ENCODE assay signal across 10 mouse cellular contexts in the genomic region with DNA sequence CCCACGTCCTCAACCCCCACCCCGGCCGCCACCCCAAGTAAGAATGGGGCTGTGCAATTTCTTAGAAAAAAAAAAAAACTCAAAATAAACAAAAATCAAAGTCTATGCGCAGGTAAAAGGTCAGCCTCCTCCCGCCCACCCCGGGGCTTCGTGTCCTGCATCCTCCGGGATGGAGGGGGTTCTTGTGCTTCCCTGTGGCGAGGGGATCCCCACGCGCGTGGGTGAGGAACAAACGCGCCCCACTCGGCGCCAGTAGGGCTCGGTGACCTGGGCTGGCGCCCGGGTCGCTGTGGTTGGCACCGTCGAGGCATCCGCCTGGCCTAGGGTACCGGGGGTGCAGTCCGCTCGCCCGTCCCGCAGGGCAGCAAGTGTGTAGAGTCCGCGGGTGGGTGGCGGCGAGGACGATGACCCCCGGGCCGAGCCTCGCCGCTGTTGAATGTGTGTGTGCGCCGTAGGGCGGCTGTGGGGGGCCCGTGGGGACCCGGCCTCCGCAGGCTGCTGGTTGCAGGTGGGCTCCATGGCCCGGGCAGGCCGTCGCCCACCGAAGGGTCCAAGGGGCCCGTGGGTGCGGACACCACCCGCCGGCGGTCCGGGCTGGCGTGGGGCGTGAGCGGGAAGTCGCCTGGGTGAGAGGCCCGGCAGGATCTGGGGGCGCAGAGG. TPM values are rescaled to one million over a fixed set of nuclear protein-coding genes. Genes with fewer than 3 reads are reported as not detected.
DNase-seq lines count a peak whose midpoint lies in the region; ATAC-seq and TF ChIP-seq lines count a peak whose summit lies in the region.
"Had no signal": no experiment of that assay in that cellular context is flagged by ENCODE, and none has a peak within 500 bp of the region (broad histone marks: within the 10 kb centered on the region; RNA-seq: fewer than 3 reads in every experiment).

No protein-coding gene starts in this region.

- TF ChIP-seq CTCF in liver, postnatal 0 days (IDR thresholded peaks at IDR 0.05; ENCODE audit: low read depth) = no peak

- TF ChIP-seq EP300 in liver, postnatal 0 days (IDR thresholded peaks at IDR 0.05; ENCODE audit: low read depth) = no peak

- H3K4me1 ChIP-seq in ES-E14 (ENCODE audit: control insufficient read depth in 2 of 2, insufficient read depth in 2 of 2, low read length in 2 of 2, poor library complexity in 1 of 2) = peaks cover 0 to 2% of the 10 kb centered on the region in 2 experiments; a peak in 1 of 4 replicates
- H3K4me1 ChIP-seq in hindbrain, embryonic 11.5 days (replicated peaks; ENCODE audit: control insufficient read depth, insufficient read depth, low read length) = no peaks in the 10 kb centered on the region
- H3K4me1 ChIP-seq in liver, postnatal 0 days (ENCODE audit: insufficient read depth) = peaks cover 5% of the 10 kb centered on the region

- H3K27ac ChIP-seq in ES-E14 (ENCODE audit: insufficient read depth, low read depth, low read length, poor library complexity, severe bottlenecking) = no peak overlapping the region
- no peak overlapping the region for H3K27ac ChIP-seq in hindbrain, embryonic 11.5 days (ENCODE audit: low read depth, low read length)
- H3K27ac ChIP-seq in liver, postnatal 0 days (ENCODE audit: low read depth) = peak overlapping the region; percentile 34; the same call in 1 of the 2 replicates

- in situ Hi-C loops in ES-E14 (cut with MboI; ENCODE audit: low sequenced_read_pairs in 2 of 2, unreplicated experiment in 2 of 2) = no loop called here

- H3K9me3 ChIP-seq in ES-E14 (ENCODE audit: control insufficient read depth, insufficient read depth, low read depth, low read length) = no peaks in the 10 kb centered on the region
- H3K9me3 ChIP-seq in hindbrain, embryonic 11.5 days (ENCODE audit: control insufficient read depth, low read length) = peaks cover 5% of the 10 kb centered on the region; the same call in 1 of the 2 replicates
- no peaks in the 10 kb centered on the region for H3K9me3 ChIP-seq in liver, postnatal 0 days (ENCODE audit: low read length)

- peak overlapping the region; percentile 46 for H3K9ac ChIP-seq in ES-E14 (ENCODE audit: insufficient read depth, low read depth, low read length, poor library complexity, severe bottlenecking)
- H3K9ac ChIP-seq in hindbrain, embryonic 11.5 days (ENCODE audit: low read depth, low read length) = peak overlapping the region; percentile 40; the same call in 1 of the 2 replicates
- H3K9ac ChIP-seq in liver, postnatal 0 days (replicated peaks) = peak overlapping the region; percentile 54

- peak; percentile 22 for DNase-seq in cerebellum, adult 11 months
- no peak for DNase-seq in cerebellum, postnatal 4 days (ENCODE audit: low spot score in 2 of 2)
- no peak for DNase-seq in ES-E14 (ENCODE audit: low read depth, low spot score)
- DNase-seq in hindbrain, embryonic 11.5 days (ENCODE audit: low spot score) = no peak
- DNase-seq in liver, postnatal 0 days = no peak
- DNase-seq in left cerebral cortex, adult 18-20 months (ENCODE audit: low spot score in 2 of 2) = no peak
- DNase-seq in ovary, postnatal 14 days (ENCODE audit: low spot score) = no peak
- no peak for DNase-seq in adrenal gland, adult 8-10 months
- DNase-seq: spleen, adult 18-20 months had no signal

- ATAC-seq in hindbrain, embryonic 11.5 days (ENCODE audit: low FRiP score) = peak; percentile 16; the same call in 1 of the 2 replicates
- no peak for ATAC-seq in liver, postnatal 0 days

- peak overlapping the region; percentile 64 for H3K4me2 ChIP-seq in hindbrain, embryonic 11.5 days (replicated peaks; ENCODE audit: low read depth, low read length)
- H3K4me2 ChIP-seq in liver, postnatal 0 days (ENCODE audit: low read depth, low read length) = peak overlapping the region; percentile 70

- H3K27me3 ChIP-seq in hindbrain, embryonic 11.5 days (ENCODE audit: control insufficient read depth, insufficient read depth, low read length) = peaks cover 66% of the 10 kb centered on the region
- peaks cover 9% of the 10 kb centered on the region; the same call in 1 of the 2 replicates for H3K27me3 ChIP-seq in liver, postnatal 0 days (ENCODE audit: insufficient read depth, low read length)

- WGBS in hindbrain, embryonic 11.5 days = 37% methylated on average over 59 of the region's 59 CpGs
- WGBS in liver, postnatal 0 days (ENCODE audit: insufficient replicate concordance) = 62% methylated on average over 54 of the region's 59 CpGs

- peak overlapping the region; percentile 60 to 62 for H3K4me3 ChIP-seq in ES-E14 (ENCODE audit: insufficient read depth in 1 of 2, low read depth in 1 of 2, low read length in 2 of 2, poor library complexity in 1 of 2, severe bottlenecking in 1 of 2)
- H3K4me3 ChIP-seq in hindbrain, embryonic 11.5 days (ENCODE audit: low read depth, low read length) = peak overlapping the region; percentile 27; the same call in 1 of the 2 replicates
- H3K4me3 ChIP-seq in liver, postnatal 0 days (ENCODE audit: low read depth, low read length) = peak overlapping the region; percentile 25

- H3K36me3 ChIP-seq in ES-E14 (ENCODE audit: control insufficient read depth, insufficient read depth, low read length, poor library complexity, severe bottlenecking) = no peaks in the 10 kb centered on the region
- no peaks in the 10 kb centered on the region; the same call in 1 of the 2 replicates for H3K36me3 ChIP-seq in hindbrain, embryonic 11.5 days (ENCODE audit: control insufficient read depth, insufficient read depth, low read length)
- peaks cover 2% of the 10 kb centered on the region; the same call in 1 of the 2 replicates for H3K36me3 ChIP-seq in liver, postnatal 0 days (replicated peaks; ENCODE audit: insufficient read depth, low read length)

TF ChIP-seq in ES-E14, 5 proteins besides CTCF, POLR2A, EP300 and RAD21:
- TF ChIP-seq ZC3H11A (IDR thresholded peaks at IDR 0.05; ENCODE audit: borderline replicate concordance, low read depth, low read length) = no peak
- no peak for TF ChIP-seq MAFK (IDR thresholded peaks at IDR 0.05; ENCODE audit: insufficient read depth, low read depth, low read length)
- no peak for TF ChIP-seq CHD2 (IDR thresholded peaks at IDR 0.05; ENCODE audit: low read depth, low read length)
- no peak for TF ChIP-seq HCFC1 (IDR thresholded peaks at IDR 0.05; ENCODE audit: borderline replicate concordance, insufficient read depth, low read length)
- no peak for TF ChIP-seq ZNF384 (IDR thresholded peaks at IDR 0.05; ENCODE audit: low read depth, low read length)

RNA-seq across cellular contexts. Expression of gene Lrg1, which starts 2.0 kb away (rescaled TPM):
- not detected in 2 replicates for total RNA-seq in ES-E14 (2012; rRNA removed)
- 0.21 TPM in 1 of 2 replicates, not detected in the other for polyA plus RNA-seq in hindbrain, embryonic 11.5 days (2014; fragmentation: Nextera tagmentation; extraction: Ambion mirVana)
- 256 and 269 TPM in 2 replicates for polyA plus RNA-seq in liver, postnatal 0 days (2015; fragmentation: Nextera tagmentation; extraction: Ambion mirVana)
- total RNA-seq in left cerebral cortex, adult 18-20 months (2021) = 1 to 10 TPM; 1.8 to 3.6 TPM
- total RNA-seq in adrenal gland, adult 8-10 months (2022) = 10 to 100 TPM; 14.5 to 34.6 (median 16.4) TPM

RNA-seq across cellular contexts. Expression of gene Plin5, which starts 6.4 kb away (rescaled TPM):
- 1.4 and 2.1 TPM in 2 replicates for total RNA-seq in ES-E14 (2012; rRNA removed)
- polyA plus RNA-seq in hindbrain, embryonic 11.5 days (2014; fragmentation: Nextera tagmentation; extraction: Ambion mirVana) = 0.20 and 0.28 TPM in 2 replicates
- polyA plus RNA-seq in liver, postnatal 0 days (2015; fragmentation: Nextera tagmentation; extraction: Ambion mirVana) = 57.3 and 58.4 TPM in 2 replicates
- under 1 TPM; 0.37 to 0.60 TPM for total RNA-seq in left cerebral cortex, adult 18-20 months (2021)
- 10 to 100 TPM; 20.4 to 32.6 (median 26.9) TPM for total RNA-seq in adrenal gland, adult 8-10 months (2022)
- polyA plus RNA-seq: erythroblast, embryonic 14.5 days had no signal

RNA-seq across cellular contexts. Expression of gene Plin4, which starts 14.2 kb away (rescaled TPM):
- total RNA-seq in ES-E14 (2012; rRNA removed) = 0.31 and 0.69 TPM in 2 replicates
- polyA plus RNA-seq in hindbrain, embryonic 11.5 days (2014; fragmentation: Nextera tagmentation; extraction: Ambion mirVana) = 0.07 and 0.09 TPM in 2 replicates
- 0.12 and 0.24 TPM in 2 replicates for polyA plus RNA-seq in liver, postnatal 0 days (2015; fragmentation: Nextera tagmentation; extraction: Ambion mirVana)
- 1 to 10 TPM; 2.6 to 3.4 TPM for total RNA-seq in left cerebral cortex, adult 18-20 months (2021)
- 100 to 1,000 TPM in 1 of 4 experiments, 10 to 100 TPM in 3; 45.4 to 191 (median 87.0) TPM for total RNA-seq in adrenal gland, adult 8-10 months (2022)
- polyA plus RNA-seq: erythroblast, embryonic 14.5 days had no signal

RNA-seq across cellular contexts. Expression of gene Sema6b, which starts 16.3 kb away (rescaled TPM):
- total RNA-seq in ES-E14 (2012; rRNA removed) = 2.9 and 7.1 TPM in 2 replicates
- 2.5 and 2.6 TPM in 2 replicates for polyA plus RNA-seq in hindbrain, embryonic 11.5 days (2014; fragmentation: Nextera tagmentation; extraction: Ambion mirVana)
- polyA plus RNA-seq in liver, postnatal 0 days (2015; fragmentation: Nextera tagmentation; extraction: Ambion mirVana) = 0.56 and 0.62 TPM in 2 replicates
- 100 to 1,000 TPM; 116 to 117 TPM for total RNA-seq in left cerebral cortex, adult 18-20 months (2021)
- total RNA-seq in adrenal gland, adult 8-10 months (2022) = 10 to 100 TPM in 2 of 4 experiments, 1 to 10 TPM in 2; 6.6 to 12.7 (median 10.9) TPM

RNA-seq across cellular contexts. Expression of gene Tnfaip8l1, which starts 38.5 kb away (rescaled TPM):
- total RNA-seq in ES-E14 (2012; rRNA removed) = 1.3 and 1.7 TPM in 2 replicates
- 8.5 and 9.9 TPM in 2 replicates for polyA plus RNA-seq in hindbrain, embryonic 11.5 days (2014; fragmentation: Nextera tagmentation; extraction: Ambion mirVana)
- polyA plus RNA-seq in liver, postnatal 0 days (2015; fragmentation: Nextera tagmentation; extraction: Ambion mirVana) = 2.8 and 3.3 TPM in 2 replicates
- total RNA-seq in left cerebral cortex, adult 18-20 months (2021) = 1 to 10 TPM; 6.8 to 7.9 TPM
- total RNA-seq in adrenal gland, adult 8-10 months (2022) = 1 to 10 TPM; 2.2 to 4.2 (median 3.8) TPM

Comparison
In these comparisons a context has a peak if more than half of its experiments do, and no peak if none do; other contexts are left out.
1. RNA of gene Plin4, which starts 14.2 kb away (total RNA-seq): 45.4 to 191 TPM in adrenal gland, adult 8-10 months; 2.6 to 3.4 TPM in left cerebral cortex, adult 18-20 months and 0.31 to 0.69 TPM in ES-E14; every median in the first group is over 10 times any median in the second.
2. Peak in every context shown above with its lines, with median percentiles within 50 percentile points of each other: H3K4me3 ChIP-seq and H3K9ac ChIP-seq.